Mouse (Mus musculus) intestine, embryonic 16.5 days (tissue): Measurements from ENCODE around the gene Rara. TPM values are rescaled to one million over a fixed set of nuclear protein-coding genes. Genes with fewer than 3 reads are reported as not detected.
A peak's percentile ranks its signal among the peaks of the same experiment; 100 is the strongest.

ENCODE experiments used
- ATAC-seq: fragments of 200-750 bp; cut with Nextera tagmentation; 2 replicates; pipeline ENCODE4 v1.8.0; 2017; ENCODE audit warnings: moderate TSS enrichment, moderate library complexity
- H3K27ac ChIP-seq: fragments of 300-500 bp; sonication (generic); 2 replicates; pipeline ENCODE4 v1.5.1; 2014; ENCODE audit warnings: mild to moderate bottlenecking, low read length
- H3K27me3 ChIP-seq: fragments of 300-500 bp; sonication (generic); replicated peaks from 2 replicates; pipeline ENCODE4 v1.6.1; 2014; ENCODE audit warnings: low read length, control low read depth, mixed read lengths; ENCODE audit not compliant: control insufficient read depth, insufficient read depth
- H3K36me3 ChIP-seq: fragments of 300-500 bp; sonication (generic); 2 replicates; pipeline ENCODE4 v1.6.1; 2014; ENCODE audit warnings: low read length, control low read depth; ENCODE audit not compliant: control insufficient read depth, insufficient read depth
- H3K4me1 ChIP-seq: fragments of 300-500 bp; sonication (generic); 2 replicates; pipeline ENCODE4 v1.6.1; 2014; ENCODE audit warnings: low read length, control low read depth, mixed read lengths; ENCODE audit not compliant: control insufficient read depth, insufficient read depth
- H3K4me2 ChIP-seq: fragments of 300-500 bp; sonication (generic); 2 replicates; pipeline ENCODE4 v1.6.1; 2014; ENCODE audit warnings: low read depth, low read length, control low read depth
- H3K4me3 ChIP-seq: fragments of 300-500 bp; sonication (generic); 2 replicates; pipeline ENCODE4 v1.5.1; 2014; ENCODE audit warnings: mild to moderate bottlenecking, low read length
- H3K9ac ChIP-seq: fragments of 300-500 bp; sonication (generic); 2 replicates; pipeline ENCODE4 v1.6.1; 2014; ENCODE audit warnings: low read depth, low read length
- H3K9me3 ChIP-seq: fragments of 300-500 bp; sonication (generic); 2 replicates; pipeline ENCODE4 v1.6.1; 2016; ENCODE audit warnings: low read length, control low read depth; ENCODE audit not compliant: control insufficient read depth
- WGBS: fragments of 180-500 bp; shearing (Covaris S2); extraction: QIAGEN DNeasy Blood & Tissue Kit; methylation state at CpG from one replicate; pipeline ENCODE4 v1.1.7; 2014; 5-methylcytosine and 5-hydroxymethylcytosine counted together
- polyA plus RNA-seq: library from polyadenylated mRNA; unstranded; fragments of >200 nt; fragmentation: Nextera tagmentation; extraction: Ambion mirVana; gene quantifications from 2 replicates; pipeline ENCODE4 v1.2.1, GENCODE M21; 2015

Rara gene
- polyA plus RNA-seq, 1 experiment from 2014 or later: 28.2 TPM

DNA sequence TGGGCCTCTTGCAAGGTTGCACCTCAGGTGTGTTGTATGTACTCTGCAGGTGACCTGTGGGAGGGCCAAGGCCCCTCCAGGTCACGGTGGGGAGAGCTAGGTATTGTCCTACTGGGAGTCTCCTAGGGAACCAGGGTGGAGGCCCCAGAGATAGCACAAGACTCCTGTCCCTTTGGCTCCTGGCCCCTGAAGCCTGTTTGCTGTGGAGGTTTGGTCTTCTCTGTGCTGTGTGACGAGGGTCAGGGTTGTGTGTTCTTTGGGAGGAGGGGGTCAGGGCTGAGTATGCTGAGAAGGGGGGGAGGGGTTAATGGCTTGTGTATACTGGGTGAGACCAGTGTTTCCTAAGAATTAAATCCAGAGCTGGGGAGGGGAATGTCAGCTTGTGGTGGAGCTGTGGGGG is 25.7 kb downstream of the Rara start:
- Histone ChIP-seq H3K9me3 (no peaks in the 10 kb centered on the region), H3K27ac (peak overlapping the region; percentile 82), H3K27me3 (no peaks in the 10 kb centered on the region), H3K4me3 (no peak overlapping the region), H3K4me1 (peaks cover 66% of the 10 kb centered on the region), H3K4me2 (peak overlapping the region; percentile 1; the same call in 1 of the 2 replicates), H3K36me3 (peaks cover 8% of the 10 kb centered on the region; the same call in 1 of the 2 replicates), H3K9ac (no peak overlapping the region)
- peak; percentile 41 for ATAC-seq
- 30% methylated on average over 2 of the region's 2 CpGs for WGBS

DNA sequence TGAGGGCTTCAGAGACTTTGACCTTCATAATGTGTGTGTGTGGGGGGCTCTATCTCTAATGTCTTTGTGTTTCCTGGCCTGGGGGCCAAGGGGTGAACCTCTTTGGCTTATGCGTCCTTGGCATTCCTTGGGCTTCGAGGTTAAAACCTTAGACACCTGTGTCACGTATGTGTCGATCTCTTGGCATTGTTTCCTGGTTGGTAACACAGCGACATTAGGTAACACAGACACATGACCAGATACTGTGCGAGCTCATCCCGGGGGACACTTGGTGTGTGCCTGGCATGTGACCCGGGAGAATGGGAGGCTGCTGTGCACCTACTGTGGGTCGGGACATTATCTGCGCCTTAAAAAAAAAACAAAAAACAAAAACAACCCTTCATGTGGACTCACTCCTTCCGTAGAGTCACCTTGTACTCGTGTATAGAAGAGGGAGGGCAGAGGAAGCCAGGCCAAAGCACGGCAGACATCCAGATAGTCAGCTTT is 26.3 kb downstream of the Rara start:
- Histone ChIP-seq H3K4me2 (peak overlapping the region; percentile 36; the same call in 1 of the 2 replicates), H3K27ac (peak overlapping the region; percentile 82), H3K4me1 (peaks cover 65% of the 10 kb centered on the region), H3K4me3 (peak overlapping the region; percentile 7; the same call in 1 of the 2 replicates), H3K27me3 (no peaks in the 10 kb centered on the region), H3K36me3 (peaks cover 8% of the 10 kb centered on the region; the same call in 1 of the 2 replicates), H3K9ac (peak overlapping the region; percentile 17), H3K9me3 (no peaks in the 10 kb centered on the region)
- 0 out of 2 replicates have a peak, but pooled peaks have one; percentile 12 for ATAC-seq
- WGBS: 20% methylated on average over 13 of the region's 13 CpGs

DNA sequence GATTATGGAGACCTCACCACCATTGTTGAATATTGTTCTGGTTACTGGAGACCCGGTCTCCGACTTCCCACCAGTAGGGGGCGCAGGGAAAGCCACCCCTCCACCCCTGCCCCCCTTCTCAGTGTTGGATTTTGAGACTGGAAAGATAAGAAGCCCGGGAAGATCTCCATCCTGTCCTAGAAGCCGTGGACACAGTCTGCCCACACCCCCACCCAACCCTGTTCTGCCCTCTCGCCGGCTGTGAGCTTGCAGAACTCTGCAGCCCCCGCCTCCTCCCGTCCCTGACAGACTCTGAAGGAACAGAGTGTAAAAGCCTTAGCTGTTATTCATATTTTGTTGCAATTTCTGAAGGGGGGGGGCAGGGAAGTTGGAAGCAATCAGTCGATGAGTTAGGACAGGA is 26.8 kb downstream of the Rara start:
- peak overlapping the region; percentile 17; the same call in 1 of the 2 replicates for H3K9ac ChIP-seq

DNA sequence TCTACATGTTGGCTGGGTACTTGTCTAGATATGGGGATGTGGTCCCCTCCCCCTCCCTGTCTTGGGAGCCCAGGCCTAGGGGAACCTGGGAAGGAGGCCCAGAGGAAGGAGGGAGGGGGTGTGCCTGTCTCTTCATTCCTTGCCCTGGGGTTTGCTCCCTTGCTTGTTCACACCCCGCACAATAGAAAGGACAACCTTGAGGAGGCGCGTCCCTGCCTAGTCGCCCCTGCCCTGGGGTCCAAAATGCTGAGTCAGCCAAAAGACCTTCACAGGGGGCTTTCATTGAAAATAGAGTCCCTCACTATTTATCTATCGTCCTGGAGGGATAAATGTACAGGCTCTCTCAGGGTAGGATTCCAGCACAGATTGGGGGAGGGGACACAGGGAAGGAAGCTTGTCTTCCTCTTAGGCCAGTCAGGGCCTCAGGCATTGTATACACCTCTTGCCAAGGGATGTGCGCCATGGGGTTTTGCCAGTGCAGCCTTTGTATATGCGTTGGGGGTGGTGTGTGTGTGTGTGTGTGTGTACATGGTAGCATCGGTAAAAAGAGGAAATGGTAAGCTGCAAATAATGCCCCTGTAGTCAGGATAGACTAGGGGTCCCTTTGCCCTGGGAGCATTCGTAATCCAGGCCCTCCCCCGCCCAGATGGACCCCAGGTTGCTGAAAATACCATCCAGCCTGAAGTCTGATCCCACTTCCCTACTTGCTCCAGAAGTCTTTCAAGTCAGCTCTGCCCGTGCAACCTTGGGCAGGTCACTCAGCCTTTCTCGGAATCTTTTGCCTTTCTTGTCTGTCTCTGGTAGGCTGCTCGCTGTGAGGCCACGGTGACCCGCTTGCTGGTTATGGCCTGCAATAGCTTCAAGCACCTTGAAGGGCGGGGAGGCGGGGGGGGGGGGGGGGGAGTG is 27.4 kb downstream of the Rara start:
- 21% methylated on average over 14 of the region's 17 CpGs for WGBS
- H3K9me3 ChIP-seq: no peaks in the 10 kb centered on the region
- no peaks in the 10 kb centered on the region for H3K27me3 ChIP-seq
- H3K4me1 ChIP-seq: peaks cover 68% of the 10 kb centered on the region
- H3K36me3 ChIP-seq: peaks cover 8% of the 10 kb centered on the region; the same call in 1 of the 2 replicates
- no peak overlapping the region for H3K4me3 ChIP-seq
- H3K9ac ChIP-seq: peak overlapping the region; percentile 55; the same call in 1 of the 2 replicates
- H3K27ac ChIP-seq: peak overlapping the region; percentile 82
- peak; percentile 24; the same call in 1 of the 2 replicates for ATAC-seq
- peak overlapping the region; percentile 36 for H3K4me2 ChIP-seq

More for the DNA sequence above, 26.8 kb downstream of the Rara start:
- peaks cover 70% of the 10 kb centered on the region for H3K4me1 ChIP-seq
- peak overlapping the region; percentile 7; the same call in 1 of the 2 replicates for H3K4me3 ChIP-seq
- peaks cover 8% of the 10 kb centered on the region; the same call in 1 of the 2 replicates for H3K36me3 ChIP-seq
- ATAC-seq: peak; percentile 39
- H3K27me3 ChIP-seq: no peaks in the 10 kb centered on the region
- H3K4me2 ChIP-seq: peak overlapping the region; percentile 36
- no peaks in the 10 kb centered on the region for H3K9me3 ChIP-seq
- 5% methylated on average over 10 of the region's 10 CpGs for WGBS
- H3K27ac ChIP-seq: peak overlapping the region; percentile 82

DNA sequence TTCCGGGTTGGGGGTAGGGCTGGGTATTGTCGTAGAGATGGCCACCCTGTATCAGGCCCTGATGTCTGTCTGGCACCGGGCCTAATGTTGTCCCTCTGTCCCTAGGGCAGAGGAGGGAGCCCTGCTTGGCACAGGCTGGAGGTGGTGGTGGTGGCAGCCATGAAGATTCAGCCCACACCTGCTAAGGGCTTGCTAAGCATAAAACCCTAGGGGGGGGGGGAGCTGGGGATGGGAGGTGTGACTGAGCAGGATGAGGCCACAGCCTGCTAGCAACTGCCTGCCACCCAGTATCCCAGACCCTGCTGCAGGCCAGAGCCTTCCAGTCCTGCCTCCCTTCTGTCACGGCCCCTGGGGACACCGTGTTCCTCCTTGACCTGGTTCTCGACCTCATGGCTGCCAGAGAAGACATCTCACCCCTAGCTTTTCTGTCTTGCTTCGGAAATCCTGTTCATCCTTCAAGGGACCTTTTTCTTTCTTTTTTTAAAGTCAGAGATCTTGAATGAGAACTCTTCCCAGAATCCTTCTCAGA is 28.2 kb downstream of the Rara start:
- Histone ChIP-seq H3K36me3 (0 out of 2 replicates have a peak, but pooled peaks cover 2% of the 10 kb centered on the region), H3K27me3 (no peaks in the 10 kb centered on the region), H3K4me1 (peaks cover 61% of the 10 kb centered on the region), H3K4me2 (no peak overlapping the region), H3K9me3 (no peaks in the 10 kb centered on the region), H3K27ac (peak overlapping the region; percentile 82), H3K4me3 (no peak overlapping the region), H3K9ac (peak overlapping the region; percentile 55)
- no peak for ATAC-seq
- 30% methylated on average over 6 of the region's 7 CpGs for WGBS

DNA sequence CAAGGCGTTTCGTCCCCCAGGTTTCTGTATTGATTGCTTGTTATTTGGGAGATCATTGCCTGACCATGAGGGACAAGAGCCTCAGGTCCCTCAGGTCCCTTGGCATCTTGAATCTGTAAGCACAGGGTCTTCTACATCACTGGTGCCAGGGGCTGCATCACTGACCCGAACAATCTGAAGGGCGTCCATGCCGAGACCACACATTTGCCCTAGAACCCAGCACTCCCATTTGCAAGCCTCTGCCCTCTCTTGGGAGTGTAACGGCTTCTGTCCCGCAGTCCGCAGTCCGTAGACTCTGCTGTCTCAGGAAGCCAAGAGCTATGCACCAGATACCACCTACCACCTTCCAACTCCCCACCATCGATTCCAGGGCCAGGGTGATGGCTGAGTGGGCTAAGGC is 28.7 kb downstream of the Rara start:
- no peak for ATAC-seq
- Histone ChIP-seq H3K27ac (no peak overlapping the region), H3K9me3 (no peaks in the 10 kb centered on the region), H3K4me3 (no peak overlapping the region), H3K27me3 (no peaks in the 10 kb centered on the region), H3K9ac (no peak overlapping the region), H3K36me3 (0 out of 2 replicates have a peak, but pooled peaks cover 2% of the 10 kb centered on the region), H3K4me2 (no peak overlapping the region), H3K4me1 (peaks cover 58% of the 10 kb centered on the region)
- WGBS: 59% methylated on average over 10 of the region's 10 CpGs

DNA sequence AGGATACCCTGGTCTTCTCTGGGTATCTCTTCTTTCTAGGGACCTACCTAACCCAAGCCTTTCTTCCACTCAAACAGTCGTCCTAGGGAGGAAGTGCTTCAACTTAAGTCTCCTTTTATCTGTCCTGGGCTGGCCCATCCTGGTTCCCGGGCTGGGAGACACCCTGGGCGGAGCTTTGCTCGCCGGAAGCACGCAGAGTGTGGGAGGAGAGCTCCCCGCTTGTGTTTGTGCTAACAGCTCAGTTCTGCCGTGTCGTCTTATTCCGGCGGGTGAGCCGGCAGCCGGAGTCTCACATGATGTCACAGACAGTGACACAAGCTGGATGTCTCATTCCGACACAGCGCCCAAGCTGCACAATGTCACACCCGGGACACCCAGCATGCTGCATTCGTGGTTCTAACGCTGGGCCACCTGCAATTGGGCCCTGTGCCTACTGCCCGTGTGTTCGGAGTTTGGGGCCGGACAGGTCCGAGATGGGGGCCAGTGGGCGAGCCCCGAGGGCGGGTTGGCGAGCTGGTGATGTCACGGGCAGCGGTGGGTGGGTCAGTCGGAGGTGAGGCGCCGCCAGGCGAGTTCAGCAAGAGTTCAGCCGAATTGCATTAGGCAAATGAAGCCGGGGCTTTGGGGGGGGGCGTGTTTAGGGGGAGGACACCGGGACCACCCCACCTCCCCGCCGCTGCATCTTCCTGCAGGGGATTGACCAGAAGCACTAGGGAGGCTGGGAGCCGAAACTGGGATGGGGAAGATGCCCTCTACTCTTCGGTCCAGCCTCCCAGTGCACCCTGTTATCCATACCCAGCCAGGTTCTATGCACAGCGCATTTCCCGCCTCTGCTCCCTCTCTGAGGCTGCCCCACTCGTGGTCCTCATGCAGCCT is 32.1 kb downstream of the Rara start:
- peaks cover 62% of the 10 kb centered on the region for H3K4me1 ChIP-seq
- H3K36me3 ChIP-seq: no peaks in the 10 kb centered on the region
- H3K9ac ChIP-seq: peak overlapping the region; percentile 76
- peak; percentile 43 for ATAC-seq
- under 1% methylated on average over 43 of the region's 43 CpGs for WGBS
- no peaks in the 10 kb centered on the region for H3K27me3 ChIP-seq
- peak overlapping the region; percentile 97 for H3K27ac ChIP-seq
- H3K4me2 ChIP-seq: peak overlapping the region; percentile 100
- peak overlapping the region; percentile 63 for H3K4me3 ChIP-seq
- no peaks in the 10 kb centered on the region for H3K9me3 ChIP-seq

DNA sequence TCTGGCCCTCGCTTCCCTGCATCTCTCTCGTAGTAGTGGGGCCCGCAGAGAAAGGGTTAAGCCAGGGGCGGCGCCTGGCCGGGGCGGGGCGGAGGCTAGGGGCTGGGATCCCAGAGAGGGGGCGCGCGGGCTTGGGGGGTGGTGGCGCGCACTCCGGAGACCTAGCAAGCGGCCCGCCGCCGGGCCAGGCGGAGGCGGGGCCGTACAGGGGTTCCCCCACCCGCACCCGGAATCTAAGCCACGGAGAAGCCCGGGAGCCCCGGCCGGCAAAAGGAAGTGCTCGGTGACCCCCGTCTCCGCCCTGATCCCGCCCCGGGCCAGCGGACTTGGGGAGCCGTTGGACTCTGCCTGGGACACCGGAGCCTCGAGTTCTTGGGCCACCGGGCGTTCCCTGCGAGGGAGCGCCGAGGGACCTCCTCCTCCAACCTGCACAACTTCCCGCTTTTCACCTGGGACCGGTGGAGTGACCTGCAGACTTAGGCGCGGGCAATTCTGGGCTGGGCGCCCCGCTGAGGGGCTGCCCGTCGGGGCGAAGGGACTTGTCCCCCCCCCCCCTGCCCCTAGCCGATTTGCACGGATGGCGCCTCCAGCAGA is 32.8 kb downstream of the Rara start:
- no peaks in the 10 kb centered on the region for H3K36me3 ChIP-seq
- H3K4me3 ChIP-seq: peak overlapping the region; percentile 63
- peak overlapping the region; percentile 100 for H3K4me2 ChIP-seq
- H3K27me3 ChIP-seq: no peaks in the 10 kb centered on the region
- peak overlapping the region; percentile 76 for H3K9ac ChIP-seq
- H3K4me1 ChIP-seq: peaks cover 62% of the 10 kb centered on the region
- ATAC-seq: peak; percentile 41
- no peaks in the 10 kb centered on the region for H3K9me3 ChIP-seq
- peak overlapping the region; percentile 97 for H3K27ac ChIP-seq
- under 1% methylated on average over 51 of the region's 53 CpGs for WGBS
